Mouse (Mus musculus): ENCODE data around the gene Hoxb9. TPM values are rescaled to one million over a fixed set of nuclear protein-coding genes. Genes with fewer than 3 reads are reported as not detected.

Hoxb9 gene
- polyA plus RNA-seq, 1 experiment from 2014 or later = not detected

- peaks cover 4% of the 10 kb centered on the region; the same call in 1 of the 2 replicates for H3K4me1 ChIP-seq (replicated peaks)
- H3K4me3 ChIP-seq (replicated peaks) = no peak overlapping the region
- H3K9me3 ChIP-seq = no peaks in the 10 kb centered on the region
- no peak for ATAC-seq
- H3K9ac ChIP-seq (replicated peaks) = no peak overlapping the region
- no peak overlapping the region for H3K4me2 ChIP-seq (replicated peaks)
- peaks cover 98% of the 10 kb centered on the region for H3K27me3 ChIP-seq
- H3K36me3 ChIP-seq = no peaks in the 10 kb centered on the region
- 5% methylated on average over 6 of the region's 6 CpGs for WGBS
- H3K27ac ChIP-seq = no peak overlapping the region
These were observed 18.6 kb downstream of the Hoxb9 start for GRCm38 (mm10) chr11:96289837-96290236.

GRCm38 (mm10) chr11:96290705-96291355, 19.6 kb downstream of the Hoxb9 start:
- no peak for ATAC-seq
- H3K36me3 ChIP-seq = no peaks in the 10 kb centered on the region
- 0 out of 2 replicates have a peak, but pooled peaks cover 4% of the 10 kb centered on the region for H3K4me1 ChIP-seq (replicated peaks)
- no peak overlapping the region for H3K9ac ChIP-seq (replicated peaks)
- no peak overlapping the region for H3K27ac ChIP-seq
- H3K4me3 ChIP-seq (replicated peaks) = no peak overlapping the region
- WGBS = 2% methylated on average over 17 of the region's 17 CpGs
- no peak overlapping the region for H3K4me2 ChIP-seq (replicated peaks)
- H3K27me3 ChIP-seq = peaks cover 98% of the 10 kb centered on the region
- H3K9me3 ChIP-seq = no peaks in the 10 kb centered on the region

- Histone ChIP-seq H3K4me3 (replicated peaks) (no peak within 1 kb of the TSS), H3K4me1 (replicated peaks) (0 out of 2 replicates have a peak, but pooled peaks cover under 1% of the 10 kb centered on the region), H3K36me3 (no peaks in the 10 kb centered on the region), H3K4me2 (replicated peaks) (no peak within 1 kb of the TSS), H3K9me3 (no peaks in the 10 kb centered on the region), H3K27me3 (peaks cover 98% of the 10 kb centered on the region), H3K27ac (no peak within 1 kb of the TSS), H3K9ac (replicated peaks) (no peak within 1 kb of the TSS)
- no peak for ATAC-seq
- 2% methylated on average over 22 of the region's 22 CpGs for WGBS
These were observed 20.7 kb downstream of the Hoxb9 start, which contains the start of gene Hoxb6 for GRCm38 (mm10) chr11:96291681-96292564. Gene Hoxb6, plus strand, starts transcription at chr11:96292476.

- H3K9ac ChIP-seq (replicated peaks) = no peak overlapping the region
- no peak overlapping the region for H3K27ac ChIP-seq
- H3K27me3 ChIP-seq = peaks cover 98% of the 10 kb centered on the region
- H3K4me1 ChIP-seq (replicated peaks) = no peaks in the 10 kb centered on the region
- no peak overlapping the region for H3K4me3 ChIP-seq (replicated peaks)
- H3K36me3 ChIP-seq = no peaks in the 10 kb centered on the region
- under 1% methylated on average over 12 of the region's 12 CpGs for WGBS
- no peak overlapping the region for H3K4me2 ChIP-seq (replicated peaks)
- H3K9me3 ChIP-seq = no peaks in the 10 kb centered on the region
- no peak for ATAC-seq
These were observed 21.5 kb downstream of the Hoxb9 start for GRCm38 (mm10) chr11:96292565-96293301.

- H3K4me1 ChIP-seq (replicated peaks) = no peaks in the 10 kb centered on the region
- no peak for ATAC-seq
- H3K36me3 ChIP-seq = no peaks in the 10 kb centered on the region
- H3K27ac ChIP-seq = no peak overlapping the region
- under 1% methylated on average over 22 of the region's 22 CpGs for WGBS
- H3K27me3 ChIP-seq = peaks cover 98% of the 10 kb centered on the region
- H3K9me3 ChIP-seq = no peaks in the 10 kb centered on the region
- H3K4me3 ChIP-seq (replicated peaks) = no peak overlapping the region
- no peak overlapping the region for H3K9ac ChIP-seq (replicated peaks)
- no peak overlapping the region for H3K4me2 ChIP-seq (replicated peaks)
These were observed 22.2 kb downstream of the Hoxb9 start for GRCm38 (mm10) chr11:96293302-96293921.

GRCm38 (mm10) chr11:96294245-96295091, 23.2 kb downstream of the Hoxb9 start:
- no peak overlapping the region for H3K27ac ChIP-seq
- H3K4me1 ChIP-seq (replicated peaks) = 0 out of 2 replicates have a peak, but pooled peaks cover 3% of the 10 kb centered on the region
- no peak for ATAC-seq
- no peaks in the 10 kb centered on the region for H3K9me3 ChIP-seq
- under 1% methylated on average over 32 of the region's 32 CpGs for WGBS
- no peak overlapping the region for H3K4me2 ChIP-seq (replicated peaks)
- peaks cover 98% of the 10 kb centered on the region for H3K27me3 ChIP-seq
- no peak overlapping the region for H3K4me3 ChIP-seq (replicated peaks)
- no peaks in the 10 kb centered on the region for H3K36me3 ChIP-seq
- no peak overlapping the region for H3K9ac ChIP-seq (replicated peaks)

- Histone ChIP-seq H3K4me1 (replicated peaks) (0 out of 2 replicates have a peak, but pooled peaks cover 3% of the 10 kb centered on the region), H3K36me3 (no peaks in the 10 kb centered on the region), H3K9ac (replicated peaks) (no peak overlapping the region), H3K27me3 (peaks cover 98% of the 10 kb centered on the region), H3K9me3 (no peaks in the 10 kb centered on the region), H3K4me3 (replicated peaks) (no peak overlapping the region), H3K27ac (no peak overlapping the region), H3K4me2 (replicated peaks) (no peak overlapping the region)
- ATAC-seq = no peak
- under 1% methylated on average over 30 of the region's 30 CpGs for WGBS
These were observed 24.0 kb downstream of the Hoxb9 start for GRCm38 (mm10) chr11:96295092-96295835.

GRCm38 (mm10) chr11:96296997-96297396, 25.7 kb downstream of the Hoxb9 start:
- Histone ChIP-seq H3K36me3 (no peaks in the 10 kb centered on the region), H3K27ac (no peak overlapping the region), H3K9ac (replicated peaks) (no peak overlapping the region), H3K4me2 (replicated peaks) (no peak overlapping the region), H3K4me1 (replicated peaks) (0 out of 2 replicates have a peak, but pooled peaks cover 3% of the 10 kb centered on the region), H3K9me3 (no peaks in the 10 kb centered on the region), H3K27me3 (peaks cover 100% of the 10 kb centered on the region), H3K4me3 (replicated peaks) (no peak overlapping the region)
- no peak for ATAC-seq
- WGBS = 2% methylated on average over 2 of the region's 2 CpGs

GRCm38 (mm10) chr11:96297428-96297827, 26.2 kb downstream of the Hoxb9 start:
- Histone ChIP-seq H3K27me3 (peaks cover 100% of the 10 kb centered on the region), H3K9ac (replicated peaks) (no peak overlapping the region), H3K4me2 (replicated peaks) (no peak overlapping the region), H3K36me3 (no peaks in the 10 kb centered on the region), H3K4me3 (replicated peaks) (no peak overlapping the region), H3K4me1 (replicated peaks) (0 out of 2 replicates have a peak, but pooled peaks cover 3% of the 10 kb centered on the region), H3K9me3 (no peaks in the 10 kb centered on the region), H3K27ac (no peak overlapping the region)
- no peak for ATAC-seq
- WGBS = 1% methylated on average over 3 of the region's 3 CpGs

GRCm38 (mm10) chr11:96297968-96298635, 26.8 kb downstream of the Hoxb9 start:
- H3K9ac ChIP-seq (replicated peaks) = no peak overlapping the region
- 0 out of 2 replicates have a peak, but pooled peaks cover 3% of the 10 kb centered on the region for H3K4me1 ChIP-seq (replicated peaks)
- H3K27me3 ChIP-seq = peaks cover 100% of the 10 kb centered on the region
- H3K4me3 ChIP-seq (replicated peaks) = no peak overlapping the region
- no peak for ATAC-seq
- H3K36me3 ChIP-seq = no peaks in the 10 kb centered on the region
- no peak overlapping the region for H3K27ac ChIP-seq
- 3% methylated on average over 11 of the region's 11 CpGs for WGBS
- no peaks in the 10 kb centered on the region for H3K9me3 ChIP-seq
- no peak overlapping the region for H3K4me2 ChIP-seq (replicated peaks)

Measured in midbrain, embryonic 13.5 days (tissue).